Mouse (Mus musculus): ENCODE measurements around the gene Alg5. TPM values are rescaled to one million over a fixed set of nuclear protein-coding genes. Genes with fewer than 3 reads are reported as not detected.

Gene Alg5
- polyA plus RNA-seq (2014; fragmentation: Illumina TruSeq; extraction: RNeasy Lipid Tissue Mini Kit (QIAGEN cat#74804); ENCODE audit: low read depth, low replicate concordance): 34.9 TPM

GRCm38 (mm10) chr3:54735247-54736046, at the start of gene Alg5, which contains the start of gene Exosc8:
Gene Alg5 (plus strand): TSS chr3:54735539.
Gene Exosc8 (minus strand): TSS chr3:54735393.

DNA sequence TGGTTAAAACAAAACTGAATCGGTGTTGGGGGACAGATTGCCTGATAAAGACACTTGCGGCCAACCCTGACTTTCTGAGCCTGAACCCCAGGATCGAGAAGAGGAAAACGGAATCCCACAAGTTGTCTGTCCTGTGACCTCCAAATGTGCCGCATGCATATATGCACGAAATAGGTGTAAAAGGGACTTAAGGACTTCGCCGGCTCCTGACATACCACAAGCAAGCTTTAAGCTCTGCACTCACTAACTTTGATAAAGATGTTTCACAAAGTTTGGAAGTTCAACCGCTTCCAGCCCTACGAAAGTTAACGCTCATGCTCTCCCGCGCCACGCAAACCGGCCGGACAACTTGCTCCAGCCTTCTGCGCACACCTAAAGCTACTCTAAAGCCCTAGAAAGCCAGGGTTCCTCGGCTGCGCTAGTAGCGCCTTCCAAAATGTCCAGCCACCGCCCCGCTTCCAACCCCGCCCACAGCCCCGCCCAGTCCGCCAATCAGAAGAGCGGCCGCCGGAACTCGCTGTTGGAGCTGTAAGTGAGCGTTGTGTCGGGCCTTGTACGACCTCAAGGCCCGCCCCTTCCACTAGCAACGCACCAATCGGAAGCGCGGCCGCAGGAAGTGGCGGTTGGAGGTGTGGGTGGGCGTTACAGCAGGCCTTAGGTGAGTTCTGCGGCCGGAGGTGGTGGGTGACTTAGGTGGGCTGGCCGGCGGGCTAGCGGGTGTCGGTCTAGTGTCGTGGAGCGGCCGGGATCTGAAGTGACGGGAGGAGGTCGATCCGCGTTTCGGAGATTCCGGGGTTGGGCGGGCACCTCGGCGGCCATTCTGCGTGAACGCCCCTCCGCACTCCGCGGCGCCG, 42.9 kb upstream of the Alg5 start, which contains the start of gene Supt20:
Gene Supt20 (plus strand): TSS at position 606 of the 854 bp plus-strand sequence.

DNA sequence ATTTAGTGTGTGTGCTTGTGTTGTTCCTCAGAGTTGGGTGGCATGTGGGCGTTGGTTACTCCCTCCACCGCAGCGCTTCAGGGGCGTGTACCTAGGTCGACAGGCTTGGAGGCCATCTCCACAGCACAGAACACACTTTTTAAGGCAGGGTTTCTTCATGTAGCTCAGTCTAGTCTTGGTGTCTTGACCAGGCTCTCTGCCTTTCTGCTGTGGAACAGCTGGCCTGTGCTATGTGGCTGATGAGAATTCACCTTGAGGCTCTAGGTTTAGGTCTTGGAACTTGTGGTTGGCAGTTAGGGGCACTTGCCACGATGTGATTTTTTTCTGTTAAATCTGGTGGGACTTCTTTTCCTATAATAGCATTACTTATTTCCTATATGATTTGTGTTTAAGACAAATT, 21.1 kb upstream of the Alg5 start, which contains the start of gene Gm21958:
Gene Gm21958 (minus strand): TSS at position 101 of the 400 bp plus-strand sequence.

DNA sequence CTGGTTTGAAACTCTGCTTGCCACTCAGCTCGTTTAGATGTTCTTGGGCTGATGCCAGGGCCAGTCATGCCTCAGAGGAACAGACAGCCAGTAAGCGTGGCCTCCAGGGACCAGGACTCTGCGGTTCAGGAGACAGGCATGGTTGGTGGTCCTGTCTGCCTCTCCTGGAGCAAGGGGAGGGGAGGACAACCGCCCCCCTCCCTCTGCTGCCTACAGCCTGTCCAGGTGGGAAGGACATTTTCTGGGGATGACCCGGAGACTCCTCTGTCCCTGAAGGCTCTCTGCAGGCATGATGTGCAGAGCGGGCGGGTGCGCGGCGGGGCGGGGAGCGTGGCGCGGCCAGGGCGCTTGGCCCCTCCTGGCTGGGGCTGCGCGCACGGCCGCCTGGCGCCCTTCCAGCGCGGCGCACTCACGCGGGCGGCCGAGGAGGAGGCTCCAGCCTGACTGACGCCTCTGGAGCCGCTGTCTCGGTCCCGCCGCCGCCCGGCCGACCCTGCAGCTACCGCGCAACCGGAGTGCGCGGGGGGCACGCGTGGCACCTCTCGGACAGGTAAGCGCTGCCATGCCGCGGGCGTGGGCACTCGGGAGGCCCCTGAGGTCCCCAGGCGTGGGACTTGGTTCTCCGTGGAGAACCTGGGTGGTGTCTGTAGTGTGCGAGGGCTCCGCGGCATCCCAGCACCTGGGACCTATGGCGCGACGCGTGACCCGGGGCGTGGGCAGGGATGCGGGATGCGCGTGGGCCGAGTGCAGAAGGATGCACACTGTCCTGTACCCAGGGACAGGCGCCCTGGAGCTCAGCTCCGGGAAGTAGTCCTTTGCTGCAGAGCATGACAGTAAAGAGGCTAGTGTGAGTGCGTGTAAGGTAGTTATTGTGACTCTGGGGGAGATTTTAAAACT, 20.1 kb downstream of the Alg5 start, which contains the start of gene Smad9:
Gene Smad9 (plus strand): TSS at position 438 of the 897 bp plus-strand sequence.

Other genes starting within 250 kb of the Alg5 start
- gene Supt20, start 42.7 kb upstream of the Alg5 start, polyA plus RNA-seq (2014; fragmentation: Illumina TruSeq; extraction: RNeasy Lipid Tissue Mini Kit (QIAGEN cat#74804); ENCODE audit: low read depth, low replicate concordance): 159 TPM
- not detected for gene Gm21958, start 21.2 kb upstream of the Alg5 start, polyA plus RNA-seq (2014; fragmentation: Illumina TruSeq; extraction: RNeasy Lipid Tissue Mini Kit (QIAGEN cat#74804); ENCODE audit: low read depth, low replicate concordance)
- gene Exosc8, start 146 bp upstream of the Alg5 start, polyA plus RNA-seq (2014; fragmentation: Illumina TruSeq; extraction: RNeasy Lipid Tissue Mini Kit (QIAGEN cat#74804); ENCODE audit: low read depth, low replicate concordance): 27.1 TPM
- gene Smad9, start 20.0 kb downstream of the Alg5 start, polyA plus RNA-seq (2014; fragmentation: Illumina TruSeq; extraction: RNeasy Lipid Tissue Mini Kit (QIAGEN cat#74804); ENCODE audit: low read depth, low replicate concordance): 5.2 TPM
- gene Rfxap, start 72.3 kb downstream of the Alg5 start, polyA plus RNA-seq (2014; fragmentation: Illumina TruSeq; extraction: RNeasy Lipid Tissue Mini Kit (QIAGEN cat#74804); ENCODE audit: low read depth, low replicate concordance): 13.5 TPM
- not detected for gene Sertm1, start 180.3 kb downstream of the Alg5 start, polyA plus RNA-seq (2014; fragmentation: Illumina TruSeq; extraction: RNeasy Lipid Tissue Mini Kit (QIAGEN cat#74804); ENCODE audit: low read depth, low replicate concordance)

All from sigmoid colon, adult 10 weeks (tissue).